Mouse (Mus musculus) testis, adult 2 months (tissue): Measurements from ENCODE around the gene Gck. TPM values are rescaled to one million over a fixed set of nuclear protein-coding genes. Genes with fewer than 3 reads are reported as not detected.
"Not testable (repeated sequence)": the region's sequence is repeated elsewhere in the genome, so short reads cannot be mapped to it uniquely, and the experiment has no call there.

Experiments used
- H3K27ac ChIP-seq: fragments of 200-500 bp; 2 replicates; pipeline ENCODE4 v1.5.1; 2012; ENCODE audit warnings: low read depth, low read length; ENCODE audit not compliant: control insufficient read depth, insufficient read depth
- H3K27me3 ChIP-seq: fragments of 200-500 bp; 2 replicates; pipeline ENCODE4 v1.6.1; 2012; ENCODE audit warnings: mild to moderate bottlenecking, low read length, moderate library complexity; ENCODE audit not compliant: control insufficient read depth, insufficient read depth
- H3K36me3 ChIP-seq: fragments of 200-500 bp; 2 replicates; pipeline ENCODE4 v1.6.1; 2012; ENCODE audit warnings: mild to moderate bottlenecking, low read length; ENCODE audit not compliant: control insufficient read depth, insufficient read depth
- H3K4me1 ChIP-seq: fragments of 200-500 bp; 2 replicates; pipeline ENCODE4 v1.6.1; 2012; ENCODE audit warnings: low read length; ENCODE audit not compliant: control insufficient read depth, insufficient read depth
- H3K4me3 ChIP-seq: fragments of 200-500 bp; 2 replicates; pipeline ENCODE4 v1.5.1; 2012; ENCODE audit warnings: low read depth, mild to moderate bottlenecking, low read length, moderate library complexity, mixed read lengths; ENCODE audit not compliant: control insufficient read depth
- CTCF ChIP-seq: fragments of 200-500 bp; IDR thresholded peaks from 2 replicates; pipeline ENCODE4 v1.5.1; 2012; ENCODE audit warnings: low read depth, mild to moderate bottlenecking, inconsistent platforms, low read length, moderate library complexity; ENCODE audit not compliant: control insufficient read depth, insufficient read depth, insufficient replicate concordance
- POLR2A ChIP-seq: fragments of 200-500 bp; IDR thresholded peaks from 2 replicates; pipeline ENCODE4 v1.6.1; 2012; ENCODE audit warnings: low read depth, mild to moderate bottlenecking, inconsistent platforms, low read length, moderate library complexity; ENCODE audit not compliant: control insufficient read depth
- polyA plus RNA-seq: library from polyadenylated mRNA; depleted of rRNA; stranded (reverse); fragments of >200 nt; gene quantifications from 2 replicates; pipeline ENCODE4 v1.2.3, GENCODE M21; 2012

The Gck gene
- polyA plus RNA-seq, 1 experiment = 6.6 TPM

- Histone ChIP-seq H3K36me3 (no peaks in the 10 kb centered on the region), H3K27me3 (no peaks in the 10 kb centered on the region), H3K4me1 (peaks cover 26% of the 10 kb centered on the region), H3K27ac (no peak overlapping the region), H3K4me3 (no peak overlapping the region)
- TF ChIP-seq CTCF (no peak), POLR2A (no peak)
These were observed 50.6 kb downstream of the Gck start for GRCm38 (mm10) chr11:5899286-5899685.

DNA sequence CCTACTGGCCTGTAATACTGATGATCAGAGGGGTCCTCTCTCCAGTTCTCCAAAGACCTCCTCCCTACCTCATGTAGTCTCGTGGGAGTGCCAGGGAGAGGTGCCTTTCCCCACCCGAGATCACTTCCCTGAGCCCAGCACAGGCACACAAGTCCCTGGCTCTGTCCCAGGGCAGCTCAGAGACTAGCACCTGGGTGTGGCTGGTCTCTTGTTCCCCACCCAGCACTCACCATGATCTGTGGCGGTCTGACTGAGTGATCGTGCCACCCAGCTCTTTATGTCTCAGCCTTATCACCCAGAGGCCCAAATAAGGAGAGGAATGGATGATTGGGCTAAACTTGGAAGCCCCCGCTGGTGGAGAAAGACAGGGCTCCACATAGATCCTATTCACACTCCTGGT is 51.4 kb downstream of the Gck start, which contains the start of gene Myl7:
Gene Myl7 (minus strand): TSS at position 252 of the 400 bp plus-strand sequence.
- Histone ChIP-seq H3K4me1 (peaks cover 26% of the 10 kb centered on the region), H3K36me3 (no peaks in the 10 kb centered on the region), H3K27me3 (no peaks in the 10 kb centered on the region), H3K4me3 (peak within 1 kb of the TSS; percentile 7; the same call in 1 of the 2 replicates), H3K27ac (no peak within 1 kb of the TSS)
- TF ChIP-seq CTCF (no peak), POLR2A (no peak)

GRCm38 (mm10) chr11:5897839-5898238 is 52.0 kb downstream of the Gck start:
- peaks cover 23% of the 10 kb centered on the region for H3K4me1 ChIP-seq
- H3K27ac ChIP-seq = no peak overlapping the region
- TF ChIP-seq CTCF = no peak
- no peak for TF ChIP-seq POLR2A
- peak overlapping the region; percentile 7; the same call in 1 of the 2 replicates for H3K4me3 ChIP-seq
- H3K27me3 ChIP-seq = no peaks in the 10 kb centered on the region
- H3K36me3 ChIP-seq = no peaks in the 10 kb centered on the region

DNA sequence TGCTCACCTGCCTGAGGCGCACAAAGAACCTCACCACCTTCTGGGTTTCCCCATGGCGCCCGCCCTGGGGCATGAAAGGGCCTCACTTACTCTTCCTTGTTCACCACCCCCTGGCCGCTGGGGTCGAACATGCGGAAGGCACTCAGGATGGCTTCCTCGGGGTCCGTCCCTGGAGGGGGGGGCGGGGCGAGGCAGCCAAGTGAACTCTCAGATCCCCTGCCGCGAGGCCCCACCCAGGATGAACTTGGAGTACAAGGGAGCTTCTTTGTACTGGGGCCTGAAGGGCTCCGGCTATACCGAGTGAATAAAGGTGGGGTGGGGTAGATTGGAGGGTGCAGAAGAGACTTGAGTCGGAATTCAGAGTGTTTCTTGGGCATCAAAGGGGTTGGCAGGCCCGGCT is 52.7 kb downstream of the Gck start:
- Histone ChIP-seq H3K27ac (no peak overlapping the region), H3K4me3 (peak overlapping the region; percentile 7; the same call in 1 of the 2 replicates), H3K27me3 (no peaks in the 10 kb centered on the region), H3K4me1 (peaks cover 18% of the 10 kb centered on the region), H3K36me3 (no peaks in the 10 kb centered on the region)
- TF ChIP-seq POLR2A (no peak), CTCF (no peak)

DNA sequence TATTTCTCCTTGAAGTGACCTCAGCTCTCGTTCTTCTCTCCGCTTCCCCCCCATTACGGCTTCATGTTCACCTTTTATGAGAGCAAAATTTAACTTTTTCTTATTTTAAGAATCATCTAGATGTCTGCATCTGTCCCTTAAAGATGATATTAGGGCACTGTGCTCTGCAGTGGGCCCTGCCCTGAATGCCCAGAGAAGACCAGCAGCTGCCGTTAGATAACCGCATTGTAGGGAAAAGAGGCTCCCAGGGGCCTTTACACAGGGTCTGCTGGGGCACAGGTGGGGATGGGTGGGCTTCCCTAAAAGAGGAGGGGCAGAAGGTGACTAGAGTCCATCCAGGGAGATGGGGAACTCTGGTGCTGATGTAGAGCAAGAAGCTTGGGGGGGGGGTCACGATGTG is 56.1 kb downstream of the Gck start:
- H3K27me3 ChIP-seq = no peaks in the 10 kb centered on the region
- H3K4me3 ChIP-seq = no peak overlapping the region
- H3K36me3 ChIP-seq = no peaks in the 10 kb centered on the region
- H3K4me1 ChIP-seq = peaks cover 11% of the 10 kb centered on the region
- no peak for TF ChIP-seq CTCF
- TF ChIP-seq POLR2A = no peak
- H3K27ac ChIP-seq = no peak overlapping the region

- no peak overlapping the region for H3K4me3 ChIP-seq
- H3K4me1 ChIP-seq = peaks cover 5% of the 10 kb centered on the region
- no peak for TF ChIP-seq POLR2A
- no peak for TF ChIP-seq CTCF
- H3K36me3 ChIP-seq = no peaks in the 10 kb centered on the region
- H3K27ac ChIP-seq = no peak overlapping the region
- no peaks in the 10 kb centered on the region for H3K27me3 ChIP-seq
These were observed 57.0 kb downstream of the Gck start for GRCm38 (mm10) chr11:5892810-5893368.

- H3K27me3 ChIP-seq = no peaks in the 10 kb centered on the region
These were observed 57.7 kb downstream of the Gck start for GRCm38 (mm10) chr11:5892151-5892591.

DNA sequence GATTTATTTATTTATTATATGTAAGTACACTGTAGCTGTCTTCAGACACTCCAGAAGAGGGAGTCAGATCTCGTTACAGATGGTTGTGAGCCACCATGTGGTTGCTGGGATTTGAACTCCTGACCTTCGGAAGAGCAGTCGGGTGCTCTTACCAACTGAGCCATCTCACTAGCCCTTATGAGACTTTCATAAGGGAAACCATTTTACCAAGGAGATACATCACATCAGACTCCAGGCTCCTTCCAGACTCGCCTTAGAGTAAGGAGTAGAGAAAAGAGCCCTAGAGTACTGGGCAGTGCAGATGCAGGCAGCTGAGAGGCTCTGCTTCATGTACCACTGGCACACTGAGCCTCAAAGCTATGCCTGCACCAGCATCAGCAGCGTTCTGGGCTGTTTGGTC is 61.3 kb downstream of the Gck start:
- H3K4me1 ChIP-seq, H3K27me3 ChIP-seq, H3K36me3 ChIP-seq, H3K4me3 ChIP-seq, H3K27ac ChIP-seq: not testable (repeated sequence)

More at GRCm38 (mm10) chr11:5892151-5892591, 57.7 kb downstream of the Gck start:
- H3K4me1 ChIP-seq = no peaks in the 10 kb centered on the region
- no peak overlapping the region for H3K4me3 ChIP-seq
- no peaks in the 10 kb centered on the region for H3K36me3 ChIP-seq
- TF ChIP-seq POLR2A = no peak
- TF ChIP-seq CTCF = no peak
- H3K27ac ChIP-seq = no peak overlapping the region
